Mouse (Mus musculus) testis, adult 2 months (tissue): ENCODE measurements at regions not wholly inside any gene's neighbourhood (a gene's known extent, or its start where the extent isn't known, plus 50 kb on each side); places are given as distances from the start of the nearest gene placed in this dataset.

Source experiments
- H3K27ac ChIP-seq: fragments of 200-500 bp; 2 replicates; pipeline ENCODE4 v1.5.1; 2012; ENCODE audit warnings: low read depth, low read length; ENCODE audit not compliant: control insufficient read depth, insufficient read depth
- H3K27me3 ChIP-seq: fragments of 200-500 bp; 2 replicates; pipeline ENCODE4 v1.6.1; 2012; ENCODE audit warnings: mild to moderate bottlenecking, low read length, moderate library complexity; ENCODE audit not compliant: control insufficient read depth, insufficient read depth
- H3K36me3 ChIP-seq: fragments of 200-500 bp; 2 replicates; pipeline ENCODE4 v1.6.1; 2012; ENCODE audit warnings: mild to moderate bottlenecking, low read length; ENCODE audit not compliant: control insufficient read depth, insufficient read depth
- H3K4me1 ChIP-seq: fragments of 200-500 bp; 2 replicates; pipeline ENCODE4 v1.6.1; 2012; ENCODE audit warnings: low read length; ENCODE audit not compliant: control insufficient read depth, insufficient read depth
- H3K4me3 ChIP-seq: fragments of 200-500 bp; 2 replicates; pipeline ENCODE4 v1.5.1; 2012; ENCODE audit warnings: low read depth, mild to moderate bottlenecking, low read length, moderate library complexity, mixed read lengths; ENCODE audit not compliant: control insufficient read depth
- CTCF ChIP-seq: fragments of 200-500 bp; IDR thresholded peaks from 2 replicates; pipeline ENCODE4 v1.5.1; 2012; ENCODE audit warnings: low read depth, mild to moderate bottlenecking, inconsistent platforms, low read length, moderate library complexity; ENCODE audit not compliant: control insufficient read depth, insufficient read depth, insufficient replicate concordance
- POLR2A ChIP-seq: fragments of 200-500 bp; IDR thresholded peaks from 2 replicates; pipeline ENCODE4 v1.6.1; 2012; ENCODE audit warnings: low read depth, mild to moderate bottlenecking, inconsistent platforms, low read length, moderate library complexity; ENCODE audit not compliant: control insufficient read depth

DNA sequence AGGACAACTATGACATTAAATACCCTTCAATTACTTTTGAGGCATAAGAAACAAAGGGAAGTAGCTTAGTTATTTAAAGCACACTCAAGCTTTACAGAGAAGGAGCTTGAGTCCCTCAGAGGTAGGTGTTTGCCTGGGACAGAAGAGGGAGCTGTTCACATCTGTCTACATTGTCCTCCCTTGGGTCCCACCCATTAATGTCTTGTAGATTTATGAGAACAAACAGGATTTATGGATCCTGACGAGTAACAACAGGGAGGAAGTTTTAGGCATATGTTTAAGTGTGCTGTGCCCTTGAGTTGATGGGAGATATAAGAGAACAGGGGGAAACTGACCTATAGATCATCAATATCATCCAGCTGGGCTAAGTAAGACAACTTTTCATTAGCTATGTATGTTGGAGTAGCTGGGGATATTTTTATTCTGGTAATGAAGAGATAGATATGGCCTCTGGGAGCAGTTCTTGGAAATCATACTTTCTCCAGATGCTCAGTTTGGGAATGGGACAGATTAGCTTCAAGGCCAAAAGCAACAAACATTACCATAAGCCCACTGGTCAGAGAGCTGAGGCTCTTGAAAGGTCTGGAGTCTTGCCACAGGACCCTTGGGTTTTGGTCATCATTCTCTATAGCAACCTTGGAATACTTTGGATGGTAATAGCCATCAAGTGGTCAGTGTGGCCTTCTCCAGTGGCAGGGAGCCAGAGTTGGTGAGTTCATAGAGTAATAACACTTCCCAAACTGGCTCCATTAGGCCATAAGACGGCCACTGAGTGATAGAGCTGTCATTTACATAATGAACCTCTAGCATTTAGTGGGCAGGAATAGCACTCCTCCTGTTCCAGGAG lies 487.3 kb downstream of the Meis1 start:
- TF ChIP-seq CTCF, result no peak
- TF ChIP-seq POLR2A, result no peak
- H3K27me3 ChIP-seq, result no peaks in the 10 kb centered on the region
- no peaks in the 10 kb centered on the region for H3K4me1 ChIP-seq
- H3K4me3 ChIP-seq, result no peak overlapping the region
- no peaks in the 10 kb centered on the region for H3K36me3 ChIP-seq
- H3K27ac ChIP-seq, result no peak overlapping the region

DNA sequence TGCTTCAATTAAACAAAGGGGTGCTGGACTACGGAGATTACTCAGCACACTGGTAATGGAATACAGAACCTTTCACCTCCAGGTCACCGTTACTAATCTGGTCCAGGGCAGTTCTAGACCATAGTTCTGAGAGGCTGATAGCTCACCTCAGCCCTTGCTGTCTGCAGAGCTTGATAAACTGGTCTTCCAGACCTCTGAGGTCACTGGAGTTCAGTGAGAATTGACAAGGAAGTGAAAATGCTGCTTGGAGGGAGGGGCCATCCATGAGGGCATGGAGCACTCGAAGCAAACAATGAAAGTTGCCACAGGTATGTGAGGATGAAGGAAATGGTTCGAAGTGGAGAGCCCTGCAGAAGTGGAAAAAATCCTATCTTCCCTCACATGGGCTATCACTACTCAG lies 490.2 kb downstream of the Meis1 start:
- Histone ChIP-seq H3K27me3 (no peaks in the 10 kb centered on the region), H3K4me1 (no peaks in the 10 kb centered on the region), H3K27ac (no peak overlapping the region), H3K4me3 (no peak overlapping the region), H3K36me3 (no peaks in the 10 kb centered on the region)
- TF ChIP-seq POLR2A (no peak), CTCF (no peak)

DNA sequence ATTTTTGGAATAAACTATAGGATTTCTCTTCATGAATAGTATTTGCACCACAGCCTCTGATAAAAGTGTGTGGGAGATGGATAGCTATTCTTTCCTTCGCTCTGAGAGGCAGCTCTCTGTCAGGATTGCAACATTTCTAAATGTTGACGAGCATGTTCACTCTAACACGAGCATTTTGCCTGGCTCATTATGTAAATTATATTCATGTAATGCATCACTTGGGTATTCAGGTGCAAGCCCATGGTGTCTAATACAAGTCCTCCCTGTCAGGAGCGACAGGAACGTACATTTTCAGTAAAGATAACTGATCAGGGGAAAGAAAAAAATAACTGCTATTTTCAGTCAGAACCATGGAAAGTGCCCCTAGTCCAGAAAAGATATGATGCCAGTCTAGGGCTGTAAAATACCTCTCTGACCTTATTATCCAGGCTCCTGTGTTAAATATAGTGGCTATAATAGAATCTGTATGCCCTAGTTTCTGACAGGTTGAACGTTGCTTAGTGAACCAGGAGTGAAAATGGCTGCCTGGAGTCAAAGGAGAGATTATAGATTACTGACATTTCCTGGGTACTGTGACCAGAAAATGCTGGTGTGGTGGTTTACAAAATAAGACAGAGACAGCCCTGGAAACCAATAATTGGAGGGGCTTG lies 523.6 kb downstream of the Meis1 start:
- no peak overlapping the region for H3K4me3 ChIP-seq
- no peak for TF ChIP-seq POLR2A
- TF ChIP-seq CTCF, result no peak
- H3K36me3 ChIP-seq, result no peaks in the 10 kb centered on the region
- no peaks in the 10 kb centered on the region for H3K27me3 ChIP-seq
- H3K27ac ChIP-seq, result no peak overlapping the region
- no peaks in the 10 kb centered on the region for H3K4me1 ChIP-seq

DNA sequence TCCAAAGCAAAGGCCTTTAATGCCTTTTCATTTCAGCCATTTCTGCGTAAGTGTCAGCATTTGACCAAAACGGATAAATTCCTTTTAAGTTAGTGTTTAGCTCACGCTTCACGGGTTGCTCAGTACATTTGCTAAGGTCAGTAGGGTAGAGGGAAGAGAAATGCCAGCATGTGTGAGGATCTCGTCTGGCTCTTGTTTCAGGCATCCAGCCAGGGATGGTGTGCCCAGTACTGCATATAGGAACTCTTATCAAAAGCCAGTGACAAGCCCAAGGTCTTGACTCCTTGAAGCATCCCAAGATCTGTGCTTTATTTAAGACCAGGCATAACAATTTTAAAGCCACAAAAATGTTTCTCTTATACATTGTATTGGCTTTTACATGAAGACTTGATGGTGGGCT lies 524.8 kb downstream of the Meis1 start:
- H3K27me3 ChIP-seq, result no peaks in the 10 kb centered on the region
- no peak overlapping the region for H3K4me3 ChIP-seq
- TF ChIP-seq CTCF (no peak), POLR2A (no peak)
- no peaks in the 10 kb centered on the region for H3K4me1 ChIP-seq
- no peaks in the 10 kb centered on the region for H3K36me3 ChIP-seq
- H3K27ac ChIP-seq, result no peak overlapping the region

DNA sequence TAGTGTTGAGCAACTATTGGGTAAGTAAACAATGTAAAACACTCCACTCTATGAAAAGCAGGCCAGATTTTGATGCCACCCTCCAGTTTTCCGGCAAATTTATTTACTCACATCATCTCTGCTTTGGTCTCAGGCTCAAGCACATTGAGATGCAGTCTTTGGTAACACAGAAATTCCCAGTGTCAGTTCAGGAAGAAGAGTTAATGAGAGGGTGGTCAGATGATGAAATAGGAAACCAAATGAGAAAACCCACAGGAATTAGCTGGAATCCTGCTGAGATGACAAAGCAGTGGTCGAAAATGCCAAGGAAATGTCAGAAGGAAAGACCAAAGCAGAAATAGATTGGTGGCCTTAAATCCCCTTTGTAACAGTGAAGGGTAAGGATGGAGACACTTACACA lies 525.7 kb downstream of the Meis1 start:
- TF ChIP-seq POLR2A (no peak), CTCF (no peak)
- Histone ChIP-seq H3K27ac (no peak overlapping the region), H3K27me3 (no peaks in the 10 kb centered on the region)

DNA sequence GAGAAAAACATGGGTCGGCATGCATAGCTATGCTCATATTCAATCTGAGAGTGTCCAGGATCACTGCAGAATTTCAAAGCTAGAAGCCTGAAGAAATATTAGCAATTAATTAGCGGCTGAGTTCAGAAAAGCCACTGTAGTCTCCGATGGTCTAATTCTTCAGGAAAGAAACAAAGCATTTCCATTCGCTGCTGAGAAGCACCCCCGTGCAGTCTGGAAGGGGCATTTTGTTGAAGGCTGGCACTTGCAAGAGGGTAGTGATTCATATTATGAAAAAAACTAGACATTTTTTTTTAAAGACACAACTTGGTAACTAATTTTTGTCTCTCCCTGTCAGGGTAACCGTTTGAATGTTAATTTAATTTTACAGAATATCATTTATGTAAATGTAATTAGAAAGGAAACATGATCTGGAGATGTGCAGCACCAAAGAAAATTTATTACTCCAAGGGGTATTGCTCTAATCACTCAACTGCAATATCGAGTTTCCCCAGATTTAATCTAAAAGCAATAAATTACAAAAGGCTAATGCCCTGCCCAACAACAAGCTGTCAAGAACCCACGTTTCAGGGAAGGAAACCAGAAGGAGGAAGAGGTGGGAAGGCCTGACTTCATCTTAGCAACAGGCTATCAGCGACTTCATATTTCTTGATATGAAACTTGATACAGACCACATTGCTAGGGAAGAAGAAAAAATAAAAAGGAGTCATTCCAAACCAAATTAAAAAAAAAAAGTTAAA lies 529.1 kb downstream of the Meis1 start:
- H3K36me3 ChIP-seq, result no peaks in the 10 kb centered on the region
- no peaks in the 10 kb centered on the region for H3K4me1 ChIP-seq
- H3K27ac ChIP-seq, result no peak overlapping the region
- H3K4me3 ChIP-seq, result no peak overlapping the region
- H3K27me3 ChIP-seq, result no peaks in the 10 kb centered on the region
- no peak for TF ChIP-seq POLR2A
- TF ChIP-seq CTCF, result no peak

More for the DNA sequence above, 525.7 kb downstream of the Meis1 start:
- H3K4me1 ChIP-seq, result no peaks in the 10 kb centered on the region
- no peak overlapping the region for H3K4me3 ChIP-seq
- no peaks in the 10 kb centered on the region for H3K36me3 ChIP-seq

DNA sequence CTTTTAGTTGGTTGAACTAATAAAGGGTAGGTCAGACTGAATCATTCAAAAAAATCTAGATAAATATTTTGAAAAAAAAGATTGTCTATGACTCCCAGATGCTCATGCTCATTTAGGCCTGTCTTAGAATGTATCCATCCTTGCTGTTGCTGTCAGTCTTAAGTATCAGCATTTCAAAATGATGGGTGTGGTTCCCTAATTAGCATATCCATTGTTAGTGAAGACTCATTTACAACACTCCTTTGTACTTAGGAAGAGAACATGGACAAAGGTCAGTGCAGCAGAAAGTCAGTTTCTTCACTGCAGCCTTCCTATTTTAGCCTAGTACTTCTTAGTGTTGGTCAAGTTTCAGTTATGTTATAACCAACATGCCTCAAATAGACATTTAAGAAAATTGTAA lies 525.2 kb upstream of the Etaa1 start:
- no peaks in the 10 kb centered on the region for H3K27me3 ChIP-seq
- TF ChIP-seq POLR2A (no peak), CTCF (no peak)
- no peak overlapping the region for H3K27ac ChIP-seq
- H3K36me3 ChIP-seq, result no peaks in the 10 kb centered on the region
- H3K4me3 ChIP-seq, result no peak overlapping the region
- no peaks in the 10 kb centered on the region for H3K4me1 ChIP-seq
